Mouse (Mus musculus) ES-Bruce4 (cell line): ENCODE measurements around the gene Lipa. TPM values are rescaled to one million over a fixed set of nuclear protein-coding genes. Genes with fewer than 3 reads are reported as not detected.

Experiments used
- H3K27ac ChIP-seq: 2 replicates; pipeline ENCODE4 v1.5.1; 2012; ENCODE audit warnings: low read length, inconsistent platforms; ENCODE audit not compliant: insufficient read depth
- H3K27me3 ChIP-seq: 2 replicates; pipeline ENCODE4 v1.6.1; 2012; ENCODE audit warnings: mild to moderate bottlenecking, low read length, inconsistent platforms; ENCODE audit not compliant: control insufficient read depth, poor library complexity, insufficient read depth, severe bottlenecking
- H3K36me3 ChIP-seq: 2 replicates; pipeline ENCODE4 v1.6.1; 2012; ENCODE audit warnings: inconsistent platforms, mild to moderate bottlenecking, low read length, moderate library complexity; ENCODE audit not compliant: control insufficient read depth, poor library complexity, insufficient read depth, severe bottlenecking
- H3K4me1 ChIP-seq: one replicate; pipeline ENCODE4 v1.8.1; 2011; ENCODE audit warnings: low read length; ENCODE audit not compliant: control insufficient read depth, insufficient read depth
- H3K4me3 ChIP-seq: 2 replicates; pipeline ENCODE4 v1.5.1; 2011; ENCODE audit warnings: low read depth, mild to moderate bottlenecking, low read length
- H3K9ac ChIP-seq: 2 replicates; pipeline ENCODE4 v1.6.1; 2012; ENCODE audit warnings: low read depth, mild to moderate bottlenecking, inconsistent platforms; ENCODE audit not compliant: poor library complexity, severe bottlenecking
- H3K9me3 ChIP-seq: replicated peaks from 2 replicates; pipeline ENCODE4 v1.6.1; 2012; ENCODE audit warnings: mild to moderate bottlenecking, low read length, inconsistent platforms; ENCODE audit not compliant: control insufficient read depth, poor library complexity, insufficient read depth, severe bottlenecking
- CTCF ChIP-seq: IDR thresholded peaks from one replicate; pipeline ENCODE4 v1.8.1; 2011; ENCODE audit warnings: low read depth, low read length
- EP300 ChIP-seq: IDR thresholded peaks from 2 replicates; pipeline ENCODE4 v1.6.1; 2011; ENCODE audit warnings: low read depth, low read length; ENCODE audit not compliant: insufficient read depth
- POLR2A ChIP-seq: IDR thresholded peaks from one replicate; pipeline ENCODE4 v1.8.1; 2011; ENCODE audit warnings: low read length; ENCODE audit not compliant: insufficient read depth
- polyA plus RNA-seq: library from polyadenylated mRNA; stranded (reverse); fragments of >200 nt; gene quantifications from 2 replicates; pipeline ENCODE4 v1.2.4, GENCODE M21; 2011; ENCODE audit warnings: low read depth; ENCODE audit not compliant: missing spikeins, insufficient read depth, insufficient read length

Lipa gene
- polyA plus RNA-seq, 1 experiment: 20.7 TPM

DNA sequence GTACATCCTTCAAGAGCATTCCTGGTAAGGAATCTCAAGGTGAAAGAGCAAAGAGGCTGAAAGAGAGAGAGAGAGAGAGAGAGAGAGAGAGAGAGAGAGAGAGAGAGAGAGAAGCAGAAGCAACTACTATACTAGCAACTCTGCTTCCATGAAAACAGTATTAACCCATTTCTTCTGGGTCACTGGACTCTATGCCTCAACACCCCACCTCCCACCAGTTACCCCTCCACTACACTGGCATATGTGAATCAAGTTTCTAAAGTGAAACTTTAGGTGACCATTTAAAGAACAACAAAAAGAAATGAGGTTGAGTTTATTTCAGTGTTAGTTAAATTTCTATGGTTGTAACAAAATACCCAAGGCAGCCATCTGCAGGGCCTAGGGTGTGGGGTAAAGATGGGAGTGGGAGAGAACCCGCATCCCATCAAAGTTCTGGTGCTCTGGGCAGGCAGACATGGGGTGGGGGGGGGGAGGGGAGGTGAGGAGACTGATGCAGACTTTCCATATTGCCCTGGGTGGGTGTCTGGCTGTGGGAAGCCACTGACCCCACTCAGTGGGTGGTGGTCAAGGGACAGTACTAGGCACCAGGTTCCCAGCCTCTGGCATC is 39.0 kb upstream of the Lipa start:
- Histone ChIP-seq H3K36me3 (no peaks in the 10 kb centered on the region), H3K4me3 (no peak overlapping the region), H3K9me3 (no peaks in the 10 kb centered on the region), H3K9ac (no peak overlapping the region), H3K4me1 (no peaks in the 10 kb centered on the region), H3K27ac (no peak overlapping the region), H3K27me3 (no peaks in the 10 kb centered on the region)
- TF ChIP-seq POLR2A (no peak), CTCF (no peak), EP300 (no peak)

DNA sequence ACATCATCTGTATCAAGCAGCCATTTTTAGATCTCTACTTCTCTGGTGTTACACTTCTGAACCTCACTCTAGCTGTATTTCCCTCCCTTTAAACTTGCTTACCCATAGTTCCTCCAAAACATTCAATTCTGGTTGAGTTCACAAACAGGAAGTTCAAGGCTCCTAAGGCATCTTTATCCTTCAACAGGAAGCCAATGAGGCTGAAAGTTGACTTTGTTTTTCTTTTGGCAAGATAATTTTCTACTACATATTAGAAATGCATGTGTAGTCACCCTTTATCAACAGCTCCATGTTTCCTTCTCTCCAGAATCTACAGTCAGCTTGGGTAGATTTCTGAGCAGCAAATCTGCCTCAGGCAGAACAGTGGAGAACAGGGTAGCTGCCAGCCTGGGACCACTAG is 35.3 kb upstream of the Lipa start:
- Histone ChIP-seq H3K36me3 (no peaks in the 10 kb centered on the region), H3K4me3 (no peak overlapping the region), H3K9ac (no peak overlapping the region), H3K4me1 (no peaks in the 10 kb centered on the region), H3K27ac (no peak overlapping the region), H3K9me3 (no peaks in the 10 kb centered on the region), H3K27me3 (no peaks in the 10 kb centered on the region)
- TF ChIP-seq EP300 (no peak), CTCF (no peak), POLR2A (no peak)

DNA sequence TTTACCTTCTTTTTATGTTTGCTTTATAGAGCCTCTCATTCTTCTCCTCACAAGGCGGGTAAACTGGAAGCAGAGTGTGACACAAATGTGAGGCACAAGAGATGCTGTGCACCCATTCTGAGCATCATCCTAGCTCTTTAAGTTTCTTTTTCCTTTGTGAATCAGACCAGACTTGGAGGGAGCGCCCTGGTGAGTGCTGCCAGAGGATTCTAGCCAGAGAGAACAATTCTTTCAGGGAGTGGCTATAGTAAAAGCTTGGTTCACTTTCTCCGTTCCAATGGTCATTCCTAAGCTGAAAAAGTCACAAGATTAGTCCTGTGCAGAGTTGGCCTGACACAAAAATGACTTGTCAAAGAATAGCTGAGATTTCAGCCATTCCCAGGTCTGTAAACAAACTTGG is 29.3 kb upstream of the Lipa start:
- no peaks in the 10 kb centered on the region for H3K4me1 ChIP-seq
- no peak overlapping the region for H3K27ac ChIP-seq
- H3K27me3 ChIP-seq: no peaks in the 10 kb centered on the region
- no peaks in the 10 kb centered on the region for H3K9me3 ChIP-seq
- no peak overlapping the region for H3K4me3 ChIP-seq
- H3K36me3 ChIP-seq: no peaks in the 10 kb centered on the region
- H3K9ac ChIP-seq: no peak overlapping the region
- TF ChIP-seq CTCF: no peak
- TF ChIP-seq EP300: no peak
- no peak for TF ChIP-seq POLR2A

DNA sequence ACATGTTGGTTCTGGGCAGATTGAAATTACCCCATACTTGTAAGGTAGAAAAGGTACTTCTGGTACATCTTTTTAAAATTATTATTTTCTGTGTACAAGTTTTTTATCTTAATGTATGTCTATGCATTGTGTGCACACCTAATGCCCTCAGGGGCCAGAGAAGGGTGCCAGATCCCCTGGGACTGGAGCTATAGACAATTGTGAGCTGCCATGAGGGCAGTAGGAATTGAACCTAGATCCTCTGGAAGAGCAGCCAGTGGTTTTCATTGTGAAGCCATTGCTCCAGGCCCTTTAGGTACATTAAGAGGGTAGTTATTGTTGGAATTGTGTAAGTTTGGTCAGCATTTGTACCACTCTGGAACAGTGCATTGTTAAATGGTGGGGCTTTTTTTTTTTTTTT is 26.8 kb upstream of the Lipa start:
- TF ChIP-seq EP300 (no peak), CTCF (no peak), POLR2A (no peak)
- H3K36me3 ChIP-seq: no peaks in the 10 kb centered on the region
- no peaks in the 10 kb centered on the region for H3K9me3 ChIP-seq
- H3K4me3 ChIP-seq: no peak overlapping the region
- no peak overlapping the region for H3K27ac ChIP-seq
- H3K9ac ChIP-seq: no peak overlapping the region
- no peaks in the 10 kb centered on the region for H3K4me1 ChIP-seq
- H3K27me3 ChIP-seq: no peaks in the 10 kb centered on the region; the same call in 1 of the 2 replicates

DNA sequence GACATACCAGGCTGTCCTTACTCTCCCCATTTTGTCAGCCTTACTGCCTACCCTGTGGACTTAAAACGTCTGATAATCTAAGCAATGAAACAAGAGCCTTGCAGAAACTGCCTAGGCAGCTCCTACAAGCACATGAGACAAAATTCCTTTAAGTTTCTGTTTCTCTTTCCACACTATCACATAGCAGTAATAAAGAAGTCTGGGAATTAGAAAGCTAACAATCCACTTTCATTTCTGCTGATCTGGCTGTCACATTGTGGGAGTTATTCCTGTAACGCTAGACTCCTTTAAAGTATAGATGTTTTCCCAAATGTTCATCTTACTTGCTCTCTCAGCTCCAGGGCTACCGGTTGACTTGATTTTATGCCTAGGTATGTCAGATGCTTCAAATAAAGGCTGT is 26.2 kb upstream of the Lipa start:
- TF ChIP-seq EP300: no peak
- no peak for TF ChIP-seq CTCF
- TF ChIP-seq POLR2A: no peak
- no peak overlapping the region for H3K4me3 ChIP-seq
- H3K9ac ChIP-seq: no peak overlapping the region
- no peak overlapping the region for H3K27ac ChIP-seq
- H3K27me3 ChIP-seq: no peaks in the 10 kb centered on the region; the same call in 1 of the 2 replicates
- no peaks in the 10 kb centered on the region for H3K9me3 ChIP-seq
- no peaks in the 10 kb centered on the region for H3K36me3 ChIP-seq
- H3K4me1 ChIP-seq: no peaks in the 10 kb centered on the region

DNA sequence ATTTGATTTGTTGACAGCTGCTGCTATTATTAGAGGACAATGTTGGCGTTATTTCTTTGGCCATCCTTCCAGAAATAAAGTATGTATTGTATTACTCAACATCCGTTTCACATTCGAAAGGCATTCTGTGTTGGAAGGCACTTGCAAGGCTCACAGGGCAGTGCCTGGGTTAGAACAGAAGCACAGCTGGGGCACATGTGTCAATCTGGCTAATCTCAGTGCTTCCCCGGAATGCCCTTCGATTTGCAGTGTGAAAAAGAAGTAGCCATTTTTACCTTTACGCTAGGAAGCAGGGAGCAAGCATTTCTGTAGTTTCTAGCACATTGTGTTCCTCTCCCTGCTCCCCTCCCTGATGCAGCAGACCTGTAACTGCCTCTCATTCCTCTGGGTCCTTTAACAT is 25.7 kb upstream of the Lipa start:
- TF ChIP-seq CTCF (no peak), POLR2A (no peak), EP300 (no peak)
- no peaks in the 10 kb centered on the region for H3K36me3 ChIP-seq
- no peaks in the 10 kb centered on the region for H3K9me3 ChIP-seq
- H3K4me1 ChIP-seq: no peaks in the 10 kb centered on the region
- H3K9ac ChIP-seq: no peak overlapping the region
- H3K27me3 ChIP-seq: no peaks in the 10 kb centered on the region; the same call in 1 of the 2 replicates
- no peak overlapping the region for H3K4me3 ChIP-seq
- no peak overlapping the region for H3K27ac ChIP-seq
